In genomic region chr6:8343271-8343670, GRCm38 (mm10) we compare ENCODE assay signal across 23 mouse cellular contexts.
A peak's percentile ranks its signal among the peaks of the same experiment; 100 is the strongest.
DNase-seq lines count a peak whose midpoint lies in the region; ATAC-seq and TF ChIP-seq lines count a peak whose summit lies in the region.
"Had no signal": no experiment of that assay in that cellular context is flagged by ENCODE, and none has a peak within 500 bp of the region (broad histone marks: within the 10 kb centered on the region; RNA-seq: fewer than 3 reads in every experiment).

No protein-coding gene starts in this region.

- ATAC-seq in liver, embryonic 12.5 days: peak; percentile 72
- ATAC-seq in megakaryocyte progenitor cell, adult 5-6 weeks (replicated peaks; ENCODE audit: poor library complexity): peak; percentile 24
- ATAC-seq: intestine, embryonic 16.5 days had no signal

- DNase-seq in MEL (ENCODE audit: low read depth, low spot score): peak; percentile 50
- DNase-seq in c-Kit-positive CD71-positive TER-119-positive erythroid progenitor cells, embryonic 14.5 days (ENCODE audit: low spot score): peak; percentile 52
- DNase-seq in retina, embryonic 14.5 days (ENCODE audit: low spot score): no peak
- no peak for DNase-seq in gastrocnemius, postnatal 36 days
- DNase-seq in left cerebral cortex, postnatal 14 days (ENCODE audit: low spot score in 2 of 2): no peak
- DNase-seq: adrenal gland, postnatal 36 days; cerebellum, adult 11-12 months; cerebellum, postnatal 10 days; gastrocnemius, postnatal 10 days; kidney, postnatal 36 days; left cerebral cortex, postnatal 4 days; midbrain, embryonic 14.5 days; retina, postnatal 1 day; right cerebral cortex, postnatal 25 days; spleen, adult 18-20 months had no signal

- H3K4me1 ChIP-seq in MEL (ENCODE audit: control insufficient read depth in 1 of 2, insufficient read depth in 2 of 2, low read length in 2 of 2): peaks cover 9 to 18% of the 10 kb centered on the region in 2 experiments
- H3K4me1 ChIP-seq in liver, embryonic 12.5 days: peaks cover 40% of the 10 kb centered on the region
- H3K4me1 ChIP-seq: embryonic facial prominence, embryonic 10.5 days; forebrain, embryonic 12.5 days; hindbrain, embryonic 15.5 days; limb, embryonic 15.5 days had no signal

- TF ChIP-seq EP300 in MEL (IDR thresholded peaks at IDR 0.05; ENCODE audit: low read depth in 1 of 2, low read length in 2 of 2): peak; percentile 64 to 69

- H3K9me3 ChIP-seq in MEL (replicated peaks; ENCODE audit: insufficient read depth, low read length): no peaks in the 10 kb centered on the region
- H3K9me3 ChIP-seq in liver, embryonic 12.5 days (replicated peaks): no peaks in the 10 kb centered on the region
- H3K9me3 ChIP-seq: embryonic facial prominence, embryonic 10.5 days; forebrain, embryonic 12.5 days; hindbrain, embryonic 15.5 days; limb, embryonic 15.5 days had no signal

- peak overlapping the region; percentile 62; the same call in 1 of the 2 replicates for H3K9ac ChIP-seq in MEL (ENCODE audit: control insufficient read depth, low read depth, low read length, poor library complexity, severe bottlenecking)
- H3K9ac ChIP-seq in liver, embryonic 12.5 days: peak overlapping the region; percentile 22; the same call in 1 of the 2 replicates
- H3K9ac ChIP-seq: forebrain, embryonic 12.5 days; hindbrain, embryonic 15.5 days; limb, embryonic 15.5 days had no signal

- H3K79me2 ChIP-seq in MEL (ENCODE audit: control insufficient read depth, insufficient read depth, low read length, poor library complexity): no peaks in the 10 kb centered on the region

- TF ChIP-seq CTCF in MEL (IDR thresholded peaks at IDR 0.05 in 2 of 3, conservative IDR thresholded peaks at IDR 0.05 in 1 of 3; ENCODE audit: control insufficient read depth in 1 of 3, insufficient read depth in 1 of 3, low read depth in 2 of 3, low read length in 3 of 3, poor library complexity in 1 of 3, severe bottlenecking in 1 of 3): peak in 1 of 3 experiments; percentile 29; a peak in 1 of 6 replicates

- WGBS in liver, embryonic 12.5 days (ENCODE audit: insufficient replicate concordance): 42% methylated on average over 4 of the region's 4 CpGs

- H3K27ac ChIP-seq in MEL (ENCODE audit: control insufficient read depth, low read depth, low read length): no peak overlapping the region
- peak overlapping the region; percentile 62 for H3K27ac ChIP-seq in liver, embryonic 12.5 days
- H3K27ac ChIP-seq: embryonic facial prominence, embryonic 10.5 days; forebrain, embryonic 12.5 days; hindbrain, embryonic 15.5 days; limb, embryonic 15.5 days had no signal

- peak overlapping the region in 1 of 2 experiments; percentile 57; a peak in 2 of 4 replicates for H3K4me3 ChIP-seq in MEL (ENCODE audit: control insufficient read depth in 1 of 2, insufficient read depth in 1 of 2, low read depth in 2 of 2, low read length in 2 of 2)
- 0 out of 2 replicates have a peak overlapping the region, but pooled peaks have one; percentile 16 for H3K4me3 ChIP-seq in liver, embryonic 12.5 days
- H3K4me3 ChIP-seq: embryonic facial prominence, embryonic 10.5 days; forebrain, embryonic 12.5 days; hindbrain, embryonic 15.5 days; limb, embryonic 15.5 days had no signal

- H3K27me3 ChIP-seq in MEL (ENCODE audit: control insufficient read depth in 1 of 2, insufficient read depth in 2 of 2, low read length in 2 of 2): no peaks in the 10 kb centered on the region
- no peaks in the 10 kb centered on the region for H3K27me3 ChIP-seq in liver, embryonic 12.5 days (replicated peaks)
- H3K27me3 ChIP-seq: forebrain, embryonic 12.5 days; hindbrain, embryonic 15.5 days; limb, embryonic 15.5 days had no signal

- TF ChIP-seq RAD21 in MEL (IDR thresholded peaks at IDR 0.05; ENCODE audit: low read depth, low read length): peak; percentile 10

- intact Hi-C loops in gastrocnemius, postnatal 36 days (cut with DNase I): no loop called here
- intact Hi-C loops in left cerebral cortex, postnatal 14 days (cut with DNase I): no loop called here

- peak overlapping the region; percentile 53 for H3K4me2 ChIP-seq in liver, embryonic 12.5 days
- H3K4me2 ChIP-seq: forebrain, embryonic 12.5 days; heart, embryonic 11.5 days; hindbrain, embryonic 15.5 days; limb, embryonic 15.5 days had no signal

- H3K36me3 ChIP-seq in MEL (ENCODE audit: control insufficient read depth in 1 of 2, insufficient read depth in 2 of 2, low read length in 2 of 2): peaks cover 0 to 34% of the 10 kb centered on the region in 2 experiments; a peak in 2 of 4 replicates
- H3K36me3 ChIP-seq in liver, embryonic 12.5 days: no peaks in the 10 kb centered on the region
- H3K36me3 ChIP-seq: embryonic facial prominence, embryonic 10.5 days; forebrain, embryonic 12.5 days; hindbrain, embryonic 15.5 days; limb, embryonic 15.5 days had no signal

- no peak for TF ChIP-seq POLR2A in MEL (IDR thresholded peaks at IDR 0.05; ENCODE audit: control insufficient read depth in 1 of 2, insufficient read depth in 1 of 2, low read depth in 1 of 2, low read length in 2 of 2, poor library complexity in 1 of 2)

TF ChIP-seq in MEL, 35 proteins besides CTCF, POLR2A, EP300 and RAD21:
- TF ChIP-seq UBTF (IDR thresholded peaks at IDR 0.05; ENCODE audit: borderline replicate concordance, insufficient read depth, low read depth, low read length): no peak
- TF ChIP-seq MYC (IDR thresholded peaks at IDR 0.05; ENCODE audit: low read depth, low read length): 0 out of 2 replicates have a peak, but pooled peaks have one; percentile 23
- no peak for TF ChIP-seq ZMIZ1 (IDR thresholded peaks at IDR 0.05; ENCODE audit: low read depth, low read length)
- TF ChIP-seq JUND (IDR thresholded peaks at IDR 0.05; ENCODE audit: low read depth, low read length): no peak
- no peak for TF ChIP-seq TBP (IDR thresholded peaks at IDR 0.05; ENCODE audit: low read depth, low read length)
- peak; percentile 37; the same call in 1 of the 2 replicates for TF ChIP-seq MXI1 (IDR thresholded peaks at IDR 0.05; ENCODE audit: low read depth, low read length)
- TF ChIP-seq E2F4 (IDR thresholded peaks at IDR 0.05; ENCODE audit: borderline replicate concordance, low read depth, low read length): no peak
- peak; percentile 16; the same call in 1 of the 2 replicates for TF ChIP-seq SMC3 (IDR thresholded peaks at IDR 0.05; ENCODE audit: low read depth, low read length)
- peak; percentile 50; the same call in 1 of the 2 replicates for TF ChIP-seq GATA1 (IDR thresholded peaks at IDR 0.05; ENCODE audit: low read depth, low read length)
- TF ChIP-seq ELF1 (IDR thresholded peaks at IDR 0.05; ENCODE audit: low read depth, low read length): no peak
- peak; percentile 40 for TF ChIP-seq TAL1 (IDR thresholded peaks at IDR 0.05; ENCODE audit: low read length)
- TF ChIP-seq USF2 (IDR thresholded peaks at IDR 0.05; ENCODE audit: borderline replicate concordance in 1 of 2, insufficient read depth in 1 of 2, low read depth in 1 of 2, low read length in 2 of 2): no peak
- TF ChIP-seq ETS1 (IDR thresholded peaks at IDR 0.05; ENCODE audit: low read depth, low read length): peak; percentile 80
- no peak for TF ChIP-seq ZKSCAN1 (IDR thresholded peaks at IDR 0.05; ENCODE audit: low read depth, low read length)
- no peak for TF ChIP-seq HCFC1 (IDR thresholded peaks at IDR 0.05; ENCODE audit: low read depth, low read length)
- TF ChIP-seq ZNF384 (IDR thresholded peaks at IDR 0.05; ENCODE audit: low read depth, low read length): no peak
- TF ChIP-seq SIN3A (IDR thresholded peaks at IDR 0.05; ENCODE audit: low read length): peak; percentile 43; the same call in 1 of the 2 replicates
- no peak for TF ChIP-seq USF1 (IDR thresholded peaks at IDR 0.05; ENCODE audit: low read depth, low read length)
- no peak for TF ChIP-seq POLR2AphosphoS2 (IDR thresholded peaks at IDR 0.05; ENCODE audit: low read length)
- no peak for TF ChIP-seq MAZ (IDR thresholded peaks at IDR 0.05; ENCODE audit: low read depth, low read length)
- peak; percentile 36 for TF ChIP-seq TCF12 (IDR thresholded peaks at IDR 0.05; ENCODE audit: low read depth, low read length)
- no peak for TF ChIP-seq MAX (IDR thresholded peaks at IDR 0.05; ENCODE audit: low read length)
- 0 out of 2 replicates have a peak, but pooled peaks have one; percentile 32 for TF ChIP-seq RCOR1 (IDR thresholded peaks at IDR 0.05; ENCODE audit: low read depth, low read length)
- no peak; the same call in 1 of the 2 replicates for TF ChIP-seq BHLHE40 (IDR thresholded peaks at IDR 0.05; ENCODE audit: borderline replicate concordance, low read depth, low read length)
TF ChIP-seq in MEL: peak in this region for 9.

Comparison
In these comparisons a context has a peak if more than half of its experiments do, and no peak if none do; other contexts are left out.
1. DNase-seq: peak in MEL (single experiment) and c-Kit-positive CD71-positive TER-119-positive erythroid progenitor cells, embryonic 14.5 days (single experiment); none in retina, embryonic 14.5 days (single experiment), gastrocnemius, postnatal 36 days (0 of 2) and left cerebral cortex, postnatal 14 days (0 of 2).